Mouse (Mus musculus) embryonic fibroblast, embryonic 13.5 days (primary cell): ENCODE data around the gene Copb1. TPM values are rescaled to one million over a fixed set of nuclear protein-coding genes. Genes with fewer than 3 reads are reported as not detected.

Experiments
- H3K27ac ChIP-seq: 2 replicates; pipeline ENCODE4 v1.5.1; 2012; ENCODE audit warnings: low read length, control low read depth, inconsistent platforms; ENCODE audit not compliant: insufficient read depth
- H3K4me1 ChIP-seq: 2 replicates; pipeline ENCODE4 v1.6.1; 2011; ENCODE audit warnings: low read length; ENCODE audit not compliant: control insufficient read depth, insufficient read depth
- H3K4me3 ChIP-seq: 2 replicates; pipeline ENCODE4 v1.5.1; 2011; ENCODE audit warnings: mild to moderate bottlenecking, control low read depth, low read length; ENCODE audit not compliant: insufficient read depth
- CTCF ChIP-seq: IDR thresholded peaks from 2 replicates; pipeline ENCODE4 v1.5.1; 2011; ENCODE audit warnings: mild to moderate bottlenecking, control low read depth, low read length, moderate library complexity, borderline replicate concordance; ENCODE audit not compliant: insufficient read depth
- POLR2A ChIP-seq: IDR thresholded peaks from 2 replicates; pipeline ENCODE4 v1.6.1; 2011; ENCODE audit warnings: low read depth, mild to moderate bottlenecking, control low read depth, low read length, moderate library complexity
- polyA plus RNA-seq: library from polyadenylated mRNA; stranded (reverse); fragments of >200 nt; gene quantifications from 2 replicates; pipeline ENCODE4 v1.2.4, GENCODE M21; 2011; ENCODE audit warnings: low read depth; ENCODE audit not compliant: missing spikeins, insufficient read length

Gene Copb1
- 179 and 202 TPM in 2 replicates for polyA plus RNA-seq

DNA sequence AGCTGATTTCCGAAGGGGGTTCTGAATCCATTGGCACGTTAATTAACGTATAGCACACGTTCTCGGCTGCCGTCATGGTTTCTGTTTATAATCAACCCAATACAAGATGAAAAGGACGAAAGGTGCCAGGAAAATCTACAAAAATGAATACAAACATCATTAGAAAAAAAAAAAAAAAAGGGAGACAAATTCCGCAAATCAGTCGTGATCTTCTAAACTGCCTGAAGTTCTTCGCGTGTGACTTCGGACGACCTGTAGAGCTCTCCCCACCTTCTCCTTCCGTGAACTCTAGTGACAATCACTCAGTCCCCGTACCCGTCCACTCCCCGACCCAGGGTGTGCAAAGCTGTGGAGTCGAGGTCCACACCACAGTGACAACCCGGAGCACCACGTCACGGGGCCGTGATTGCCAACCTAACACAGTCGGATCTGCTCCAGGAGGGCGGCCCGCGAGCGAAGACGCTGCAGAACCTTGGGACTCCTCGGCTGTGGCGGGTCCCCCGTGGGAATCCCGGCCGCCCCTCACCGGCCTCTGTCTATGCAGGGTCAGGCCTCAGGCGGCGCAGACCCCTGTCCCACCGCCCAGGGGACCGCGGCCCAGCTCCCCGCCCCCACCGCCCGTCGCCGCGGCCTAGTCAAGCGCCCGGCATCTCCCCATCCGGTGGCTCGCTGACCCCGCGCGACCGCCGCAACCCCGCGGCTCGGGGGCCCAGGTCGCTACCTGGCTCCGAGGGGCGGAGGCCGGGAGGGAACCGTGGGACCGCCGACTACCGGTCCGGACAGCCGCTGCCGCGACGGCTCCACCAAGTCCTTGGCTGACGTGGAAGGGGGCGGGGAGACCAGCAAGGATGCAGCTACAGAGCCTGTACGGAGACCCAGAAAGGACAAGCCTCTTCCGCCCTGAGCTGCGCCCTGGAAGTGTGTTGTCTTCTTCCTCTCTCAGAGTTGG, at the start of gene Copb1:
Gene Copb1 (minus strand): TSS at position 827 of the 949 bp plus-strand sequence.
- H3K4me3 ChIP-seq = peak within 1 kb of the TSS; percentile 85
- TF ChIP-seq CTCF = no peak
- TF ChIP-seq POLR2A = peak; percentile 87
- H3K4me1 ChIP-seq = peaks cover 4% of the 10 kb centered on the region
- H3K27ac ChIP-seq = no peak within 1 kb of the TSS

DNA sequence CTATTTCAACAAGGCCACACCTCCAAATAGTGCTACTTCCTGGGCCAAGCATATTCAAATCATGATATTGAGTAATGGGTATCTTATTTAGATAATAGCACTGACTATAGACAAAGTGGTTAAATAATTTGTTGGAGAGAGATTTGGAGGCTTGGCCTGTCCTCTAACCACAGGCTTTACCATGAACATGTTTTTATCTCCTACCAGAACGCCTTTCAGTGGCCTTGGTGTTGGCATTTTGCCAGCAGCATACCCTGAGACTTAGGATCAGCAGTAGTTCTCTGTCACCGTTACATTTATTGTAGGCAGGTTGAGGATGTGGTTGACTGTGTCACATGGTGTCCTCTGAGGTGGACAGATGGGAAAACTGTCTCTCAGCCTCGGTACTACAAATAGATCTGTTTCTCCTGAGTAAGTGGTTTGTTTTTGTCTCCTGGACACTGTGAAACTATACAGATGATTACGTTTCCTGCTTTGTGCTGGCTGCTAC, 46.8 kb upstream of the Copb1 start:
- no peaks in the 10 kb centered on the region for H3K4me1 ChIP-seq
- no peak overlapping the region for H3K4me3 ChIP-seq
- no peak overlapping the region for H3K27ac ChIP-seq
- no peak for TF ChIP-seq POLR2A
- TF ChIP-seq CTCF = no peak

DNA sequence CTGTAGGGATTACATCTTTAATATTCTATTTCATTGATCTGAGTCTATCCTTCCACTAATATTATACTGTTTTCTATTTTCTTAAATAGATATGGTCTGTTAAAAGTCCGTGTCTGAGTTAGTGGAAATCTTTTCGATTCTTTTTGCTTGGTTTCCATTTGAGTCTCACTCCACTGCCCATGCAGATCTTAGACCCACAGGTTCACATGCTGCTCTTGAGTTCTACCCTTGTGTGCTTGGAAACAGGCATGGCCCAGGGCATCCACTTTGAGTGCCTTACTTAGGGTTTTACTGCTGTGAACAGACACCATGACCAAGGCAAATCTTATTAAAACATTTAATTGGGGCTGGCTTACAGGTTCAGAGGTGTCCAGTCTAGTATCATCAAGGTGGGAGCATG, 46.3 kb upstream of the Copb1 start:
- TF ChIP-seq POLR2A (no peak), CTCF (no peak)
- Histone ChIP-seq H3K4me3 (no peak overlapping the region), H3K27ac (no peak overlapping the region), H3K4me1 (no peaks in the 10 kb centered on the region)

DNA sequence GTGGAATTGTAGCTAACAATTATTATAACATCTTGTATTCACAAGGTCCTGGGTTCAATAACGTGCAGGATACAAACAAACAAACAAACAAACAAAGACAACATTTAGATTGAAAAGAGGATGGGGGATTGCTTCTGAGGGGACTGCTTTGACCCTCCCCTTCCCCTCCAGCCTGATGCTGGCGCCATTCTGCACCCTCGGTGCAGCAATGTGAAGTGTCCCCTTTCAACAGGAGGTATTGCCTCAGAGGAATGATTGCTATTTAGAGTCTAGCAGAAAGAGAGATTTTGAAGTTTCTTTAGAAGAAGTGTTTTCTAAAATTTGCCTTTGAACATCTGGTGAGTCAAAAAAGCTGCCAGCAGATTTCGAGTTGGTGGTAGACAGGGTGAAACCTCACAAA, 44.7 kb upstream of the Copb1 start:
- H3K4me3 ChIP-seq = no peak overlapping the region
- no peak for TF ChIP-seq POLR2A
- no peak for TF ChIP-seq CTCF
- H3K27ac ChIP-seq = no peak overlapping the region
- H3K4me1 ChIP-seq = no peaks in the 10 kb centered on the region

DNA sequence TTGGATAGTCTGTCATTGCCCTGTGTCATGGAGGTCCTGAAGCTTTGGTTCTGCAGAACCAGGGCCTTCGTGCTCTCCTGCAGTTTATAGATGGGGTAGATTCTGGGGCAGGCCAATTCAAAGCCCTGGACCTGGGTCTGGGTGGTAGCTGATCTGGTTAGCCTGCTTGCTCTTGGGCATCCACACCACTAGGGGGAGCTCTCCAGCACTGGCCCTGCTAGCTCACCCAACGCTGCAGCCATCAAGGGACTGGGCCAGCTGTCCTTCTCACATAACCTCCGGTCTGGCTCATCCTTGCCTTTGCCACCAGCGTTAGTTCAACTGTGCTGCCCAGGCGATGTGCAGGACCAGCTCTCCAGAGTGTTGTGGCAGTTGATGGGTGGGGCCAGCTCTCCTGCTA, 40.2 kb upstream of the Copb1 start:
- H3K4me1 ChIP-seq = no peaks in the 10 kb centered on the region
- H3K27ac ChIP-seq = no peak overlapping the region
- H3K4me3 ChIP-seq = no peak overlapping the region
- TF ChIP-seq CTCF (peak; percentile 39; the same call in 1 of the 2 replicates), POLR2A (no peak)

DNA sequence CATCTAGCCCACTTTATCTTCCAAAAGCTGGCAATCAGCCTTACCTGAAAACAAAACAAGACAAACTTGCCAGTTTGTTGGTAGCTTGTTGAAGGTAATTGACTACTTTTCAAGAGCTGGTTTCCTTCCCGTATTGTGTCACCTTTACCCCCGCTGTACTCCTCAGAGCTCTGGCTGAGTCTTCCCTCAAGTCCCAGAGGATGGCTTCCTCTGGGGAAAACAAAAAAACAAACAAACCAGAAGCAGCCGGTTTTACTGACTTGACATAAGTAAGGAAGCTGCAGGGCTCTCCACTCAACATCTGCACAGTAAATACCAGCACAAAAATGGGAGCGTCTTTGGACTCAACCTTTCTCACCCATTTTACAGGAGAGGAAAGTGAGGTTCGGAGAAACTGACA, 39.4 kb upstream of the Copb1 start:
- TF ChIP-seq CTCF (no peak), POLR2A (no peak)
- no peak overlapping the region for H3K27ac ChIP-seq
- H3K4me3 ChIP-seq = no peak overlapping the region
- no peaks in the 10 kb centered on the region for H3K4me1 ChIP-seq

DNA sequence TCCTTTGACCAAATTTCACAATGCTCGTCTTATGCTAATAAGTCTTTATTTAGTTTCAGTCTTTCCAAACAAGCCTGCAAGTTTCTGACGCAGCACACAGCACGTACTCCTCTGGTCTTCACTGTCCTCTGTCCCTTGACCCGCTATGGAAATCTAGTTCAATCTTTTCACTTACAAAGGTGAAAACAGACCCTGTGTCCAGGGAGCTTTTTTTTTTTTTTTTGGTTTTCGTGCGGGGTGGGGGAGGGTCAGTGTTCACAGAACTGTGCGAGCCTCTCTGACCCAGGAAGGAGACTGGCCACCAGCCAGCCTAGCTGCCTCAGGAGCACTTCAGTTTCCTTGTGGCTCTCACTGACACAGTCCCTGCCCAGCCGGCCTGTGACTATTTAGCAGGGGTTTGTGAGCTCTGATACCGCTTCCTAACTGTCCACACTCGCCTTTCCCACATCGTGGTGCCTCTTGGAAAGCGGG, 38.0 kb upstream of the Copb1 start:
- no peak for TF ChIP-seq POLR2A
- TF ChIP-seq CTCF = no peak
- Histone ChIP-seq H3K4me1 (no peaks in the 10 kb centered on the region), H3K4me3 (no peak overlapping the region), H3K27ac (no peak overlapping the region)

DNA sequence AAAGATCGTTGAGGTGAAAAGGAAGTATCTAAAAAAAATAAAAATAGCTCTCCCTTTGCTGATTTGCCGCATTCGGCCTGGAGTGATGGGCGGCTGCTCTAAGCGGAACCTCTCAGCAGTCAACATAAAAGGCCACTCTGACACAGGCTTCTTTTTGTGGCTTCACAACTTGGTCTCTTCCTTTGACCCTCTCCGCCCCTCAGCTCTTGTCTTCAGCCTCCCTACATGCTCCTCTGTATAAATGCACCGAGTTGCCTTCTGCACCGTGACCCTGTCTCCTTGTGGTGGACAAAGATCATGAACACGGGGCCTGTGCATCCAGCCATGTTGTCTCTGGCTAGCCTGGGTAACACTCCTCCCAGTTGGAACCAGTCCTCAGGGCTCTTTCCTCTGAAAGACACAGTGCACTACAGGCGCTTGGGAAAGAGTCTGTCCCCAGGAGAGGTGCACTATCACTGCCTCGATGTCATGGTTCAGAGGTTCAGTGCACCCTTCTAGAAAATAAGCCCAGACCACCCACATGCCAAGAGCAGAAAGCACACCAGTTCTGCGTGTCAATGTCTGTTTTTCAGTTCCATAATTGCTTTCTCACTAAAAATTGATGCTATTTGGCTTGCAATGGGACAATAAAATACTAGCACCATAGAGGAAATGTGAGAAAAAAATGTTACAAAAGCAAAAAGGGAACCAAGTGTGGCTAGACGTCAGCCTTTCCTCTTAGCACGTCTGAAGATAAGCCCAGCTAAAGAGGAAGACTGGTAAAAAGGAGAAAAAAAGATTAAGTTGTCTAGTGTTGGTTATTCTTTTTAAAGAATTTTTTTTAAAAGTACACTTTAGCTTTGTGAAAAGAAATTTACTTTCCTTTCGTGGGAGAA, 37.2 kb upstream of the Copb1 start:
- no peaks in the 10 kb centered on the region for H3K4me1 ChIP-seq
- no peak overlapping the region for H3K27ac ChIP-seq
- no peak for TF ChIP-seq POLR2A
- no peak for TF ChIP-seq CTCF
- no peak overlapping the region for H3K4me3 ChIP-seq

DNA sequence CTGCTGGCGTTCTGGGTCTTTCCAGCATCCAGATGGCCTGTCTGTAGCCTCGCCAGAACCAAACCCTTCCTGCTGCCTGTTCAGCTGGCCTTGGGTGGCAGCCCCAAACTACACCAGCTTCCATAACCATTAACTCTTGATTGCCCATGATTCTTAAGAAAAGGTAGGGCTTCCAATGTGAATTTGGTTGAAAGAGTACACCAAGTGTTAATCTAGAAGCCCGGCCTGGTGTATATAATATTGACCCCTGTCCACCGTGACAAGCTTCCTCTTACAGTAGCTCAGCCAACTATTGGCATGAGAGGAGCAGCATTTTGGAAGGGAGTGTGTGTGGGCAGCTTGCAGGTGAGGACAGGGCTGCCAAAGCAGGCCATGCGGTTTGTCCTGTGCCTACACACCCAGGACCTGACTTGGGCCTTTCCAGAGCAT, 35.6 kb upstream of the Copb1 start:
- Histone ChIP-seq H3K27ac (no peak overlapping the region), H3K4me3 (no peak overlapping the region), H3K4me1 (no peaks in the 10 kb centered on the region)
- TF ChIP-seq CTCF (no peak), POLR2A (no peak)

DNA sequence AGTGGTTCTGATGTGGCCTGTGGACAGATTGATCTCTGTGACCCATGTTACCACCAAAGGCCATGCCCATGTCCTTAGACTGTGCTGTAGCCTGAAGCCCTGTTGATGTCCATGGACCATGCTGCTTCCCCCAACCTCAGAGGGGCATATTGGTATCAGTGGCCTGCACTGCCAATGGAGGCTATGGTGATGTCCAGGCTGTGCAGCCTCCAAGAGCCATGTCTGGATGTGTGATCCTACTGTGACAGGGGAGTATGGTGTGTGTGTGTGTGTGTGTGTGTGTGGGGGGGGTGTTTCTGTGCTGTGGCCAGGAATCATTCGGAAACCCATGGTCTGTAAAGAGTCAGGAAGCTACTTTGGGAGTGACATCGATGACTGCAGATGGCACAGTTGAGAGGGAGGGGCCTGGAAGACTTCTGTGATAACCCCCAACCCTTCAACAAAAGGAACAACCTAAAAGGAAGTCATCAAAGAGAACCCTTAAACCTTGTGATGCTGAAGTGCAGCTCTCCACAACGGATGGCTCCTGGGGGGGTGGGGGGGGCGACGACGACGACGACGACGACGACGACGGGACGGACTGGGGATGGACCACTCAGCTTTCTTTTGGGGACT, 29.9 kb upstream of the Copb1 start:
- no peaks in the 10 kb centered on the region for H3K4me1 ChIP-seq
- H3K4me3 ChIP-seq = no peak overlapping the region
- H3K27ac ChIP-seq = no peak overlapping the region
- TF ChIP-seq POLR2A = no peak
- no peak for TF ChIP-seq CTCF
